Mouse (Mus musculus) stomach, postnatal 0 days (tissue): ENCODE results near the gene Snd1.

ENCODE experiments used
- CTCF ChIP-seq: IDR thresholded peaks from 2 replicates; pipeline ENCODE4 v1.5.1; 2016; ENCODE audit warnings: antibody characterized with exemption, low read depth, mild to moderate bottlenecking, moderate library complexity
- EP300 ChIP-seq: optimal IDR thresholded peaks from 2 replicates; pipeline ENCODE3; 2016; ENCODE audit warnings: antibody characterized with exemption

DNA sequence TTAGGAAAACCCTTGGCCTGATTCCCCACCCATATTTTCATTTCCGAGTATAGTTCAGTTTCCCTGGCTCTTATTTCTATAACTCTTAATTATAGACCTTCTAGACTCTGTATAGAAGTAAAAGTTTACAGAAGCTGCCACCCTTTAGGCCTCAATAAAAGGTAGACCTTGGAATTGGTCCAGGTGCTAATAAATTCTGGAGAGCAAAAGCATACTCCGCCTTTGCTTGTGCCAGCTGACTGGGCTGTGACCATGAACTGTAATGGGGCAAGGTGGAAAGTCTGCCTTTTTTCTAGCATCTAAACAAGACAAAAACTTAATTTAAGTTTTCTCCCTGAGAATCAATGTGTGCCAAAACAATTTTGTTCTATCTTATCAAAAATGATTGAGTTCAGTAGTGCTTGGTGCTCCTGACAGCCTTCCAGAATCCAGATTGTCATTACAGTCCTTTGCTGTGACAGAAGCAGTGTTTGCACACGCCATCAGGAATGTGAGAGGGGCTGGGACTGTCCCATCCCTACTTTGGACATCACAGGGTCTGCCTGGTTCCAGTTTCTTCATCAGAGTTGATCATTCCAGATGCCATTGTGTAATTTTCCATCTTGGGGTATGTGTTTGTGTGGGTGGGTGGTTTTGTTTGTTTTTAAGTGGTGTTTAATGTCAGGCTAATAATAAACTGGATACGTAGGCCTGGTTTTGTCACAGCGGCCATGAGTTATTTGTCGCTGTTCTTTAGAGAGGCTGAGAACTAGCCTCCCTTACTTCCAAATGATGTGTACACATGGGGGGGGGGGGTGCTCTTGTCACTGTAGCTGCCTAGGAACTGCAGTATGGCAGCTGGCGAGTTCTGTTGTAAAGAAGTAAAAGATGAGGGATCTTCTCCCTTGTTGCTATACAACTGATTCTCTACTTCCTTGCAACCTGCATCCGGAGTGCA is 206.8 kb downstream of the Snd1 start:
- TF ChIP-seq CTCF (no peak), EP300 (no peak)
